Mouse (Mus musculus) MEL (cell line): ENCODE results near the gene Asns.

Experiments
- BHLHE40 ChIP-seq: IDR thresholded peaks from 2 replicates; pipeline ENCODE4 v1.6.1; 2012; ENCODE audit warnings: low read depth, mild to moderate bottlenecking, inconsistent platforms, low read length, improper control_type of control experiment, borderline replicate concordance
- CHD1 ChIP-seq: IDR thresholded peaks from 2 replicates; pipeline ENCODE4 v1.6.1; 2012; ENCODE audit warnings: low read depth, mild to moderate bottlenecking, inconsistent platforms, low read length, improper control_type of control experiment
- CTCF ChIP-seq, 3 experiments: IDR thresholded peaks in 2 of 3; conservative IDR thresholded peaks in 1 of 3; 2 replicates each; pipeline ENCODE4 v1.5.1; 2011 to 2012; ENCODE audit warnings: low read length in 3 of 3, low read depth in 2 of 3, mild to moderate bottlenecking in 2 of 3, improper control_type of control experiment in 1 of 3, inconsistent platforms in 1 of 3, mixed read lengths in 1 of 3, moderate library complexity in 1 of 3; ENCODE audit not compliant: control insufficient read depth in 1 of 3, insufficient read depth in 1 of 3, poor library complexity in 1 of 3, severe bottlenecking in 1 of 3
- JUND ChIP-seq: IDR thresholded peaks from 2 replicates; pipeline ENCODE4 v1.6.1; 2011; ENCODE audit warnings: low read depth, mild to moderate bottlenecking, improper control_type of control experiment, low read length
- MXI1 ChIP-seq: IDR thresholded peaks from 2 replicates; pipeline ENCODE4 v1.6.1; 2011; ENCODE audit warnings: mild to moderate bottlenecking, low read depth, low read length, improper control_type of control experiment
- POLR2A ChIP-seq, 2 experiments: IDR thresholded peaks; 2 replicates each; pipeline ENCODE4 v1.6.1; 2011 to 2012; ENCODE audit warnings: low read length in 2 of 2, mild to moderate bottlenecking in 2 of 2, control low read depth in 1 of 2, improper control_type of control experiment in 1 of 2, low read depth in 1 of 2, moderate library complexity in 1 of 2; ENCODE audit not compliant: control insufficient read depth in 1 of 2, insufficient read depth in 1 of 2, poor library complexity in 1 of 2
- TAL1 ChIP-seq: IDR thresholded peaks from 2 replicates; pipeline ENCODE4 v1.6.1; 2012; ENCODE audit warnings: mild to moderate bottlenecking, inconsistent platforms, low read length, moderate library complexity, mixed read lengths

GRCm38 (mm10) chr6:7671429-7671828, 21.6 kb downstream of the Asns start:
- TF ChIP-seq BHLHE40 (no peak), MXI1 (no peak), JUND (no peak), TAL1 (no peak), POLR2A (IDR thresholded peaks at IDR 0.05; ENCODE audit: control insufficient read depth in 1 of 2, insufficient read depth in 1 of 2, low read depth in 1 of 2, low read length in 2 of 2, poor library complexity in 1 of 2) (no peak), CHD1 (no peak), CTCF (IDR thresholded peaks at IDR 0.05 in 2 of 3, conservative IDR thresholded peaks at IDR 0.05 in 1 of 3; ENCODE audit: control insufficient read depth in 1 of 3, insufficient read depth in 1 of 3, low read depth in 2 of 3, low read length in 3 of 3, poor library complexity in 1 of 3, severe bottlenecking in 1 of 3) (no peak)
